Mouse (Mus musculus): ENCODE results near the gene Dhx35. TPM values are rescaled to one million over a fixed set of nuclear protein-coding genes. Genes with fewer than 3 reads are reported as not detected.

Dhx35 gene
- polyA plus RNA-seq, 1 experiment: 17.5 TPM

DNA sequence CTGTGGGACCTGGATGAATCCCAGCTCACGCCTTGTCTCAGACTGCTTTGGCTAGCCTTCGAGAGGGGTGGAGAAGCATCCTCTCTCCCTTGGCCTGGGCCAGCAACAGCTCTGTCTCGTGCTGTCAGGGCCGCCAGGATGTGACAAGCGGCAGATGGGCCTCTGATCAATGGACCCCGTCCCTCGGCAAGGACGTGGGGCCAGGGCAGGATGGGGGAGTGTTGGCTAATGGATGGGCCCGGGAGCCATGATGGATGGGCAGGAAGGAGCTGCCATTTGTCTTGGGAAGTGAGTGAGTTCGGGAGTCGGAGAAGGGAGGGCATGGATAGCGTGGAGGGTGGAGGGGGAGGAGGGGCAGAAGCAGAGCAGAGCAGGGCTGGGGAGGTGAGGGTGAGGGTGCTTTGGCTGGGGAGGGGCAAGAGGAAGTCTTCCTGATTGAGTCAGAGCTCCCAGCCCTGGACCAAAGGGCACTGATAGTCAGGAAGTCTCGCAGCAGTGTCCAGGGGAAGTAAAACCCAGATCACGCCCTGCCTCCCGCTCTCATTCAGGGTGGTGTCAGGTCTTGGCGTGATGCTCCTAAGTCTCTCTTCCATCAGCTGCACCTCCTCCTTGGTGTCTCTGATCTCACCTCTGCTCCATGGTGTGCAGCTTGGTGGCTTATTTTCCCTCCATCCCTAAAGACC is 98.7 kb downstream of the Dhx35 start:
- DNase-seq (ENCODE audit: low read depth): no peak

DNA sequence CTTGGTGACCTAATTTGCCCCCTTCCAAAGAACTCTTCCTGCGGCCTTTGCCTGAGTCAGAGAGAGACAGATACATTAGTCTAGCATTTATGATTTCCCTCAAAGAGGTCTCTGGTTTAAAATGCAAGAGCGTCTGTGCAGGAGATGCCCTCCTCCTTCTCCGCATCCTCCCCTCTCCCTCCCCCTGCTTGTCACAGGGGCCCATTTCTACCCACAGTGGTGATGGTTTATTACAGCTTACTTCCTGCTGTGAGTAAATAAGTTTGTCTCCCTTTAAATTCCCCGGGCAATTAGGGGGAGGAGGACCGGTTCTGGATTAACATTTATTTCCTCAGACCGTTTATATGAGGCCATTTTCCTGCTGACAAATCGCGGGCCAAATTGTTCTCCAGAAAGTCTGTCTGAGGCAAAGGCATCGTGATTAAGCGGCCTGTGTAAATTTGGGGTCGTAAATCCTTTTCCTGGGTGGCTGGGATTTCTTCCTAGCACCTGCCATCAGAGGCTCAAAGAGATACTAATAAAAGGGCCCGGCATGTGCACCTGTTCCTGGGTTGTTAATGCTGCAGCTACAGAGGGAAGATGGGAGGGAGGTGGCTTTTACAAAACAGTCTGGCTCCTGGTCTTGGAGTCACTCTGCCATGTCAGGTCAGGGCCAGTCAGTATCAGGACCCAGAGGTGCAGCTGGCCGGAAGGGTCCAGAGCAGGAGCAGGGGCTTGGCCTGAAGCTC is 104.0 kb downstream of the Dhx35 start:
- no peak for DNase-seq (ENCODE audit: low read depth)

Other genes with a start within 250 kb of the Dhx35 start
- not detected in 2 replicates for gene Slc32a1, start 184.0 kb upstream of the Dhx35 start, polyA plus RNA-seq (2012; rRNA removed)
- 5.5 and 6.3 TPM in 2 replicates for gene Actr5, start 169.9 kb upstream of the Dhx35 start, polyA plus RNA-seq (2012; rRNA removed)
- gene Ppp1r16b, start 129.4 kb upstream of the Dhx35 start, polyA plus RNA-seq (2012; rRNA removed): 2.7 and 3.1 TPM in 2 replicates
- gene Fam83d, start 26.7 kb upstream of the Dhx35 start, polyA plus RNA-seq (2012; rRNA removed): 7.6 and 10.5 TPM in 2 replicates

All from gonadal fat pad, adult 2 months (tissue).